Mouse (Mus musculus) olfactory bulb, adult 2 months (tissue): Measurements from ENCODE around the gene Zfp940.

Experiments used
- CTCF ChIP-seq: fragments of 200-500 bp; IDR thresholded peaks from 2 replicates; pipeline ENCODE4 v1.5.1; 2012; ENCODE audit warnings: low read depth, mild to moderate bottlenecking, low read length, moderate library complexity; ENCODE audit not compliant: insufficient read depth
- POLR2A ChIP-seq: fragments of 200-500 bp; IDR thresholded peaks from 2 replicates; pipeline ENCODE4 v1.6.1; 2012; ENCODE audit warnings: mild to moderate bottlenecking, low read depth, low read length, moderate library complexity; ENCODE audit not compliant: insufficient read depth

DNA sequence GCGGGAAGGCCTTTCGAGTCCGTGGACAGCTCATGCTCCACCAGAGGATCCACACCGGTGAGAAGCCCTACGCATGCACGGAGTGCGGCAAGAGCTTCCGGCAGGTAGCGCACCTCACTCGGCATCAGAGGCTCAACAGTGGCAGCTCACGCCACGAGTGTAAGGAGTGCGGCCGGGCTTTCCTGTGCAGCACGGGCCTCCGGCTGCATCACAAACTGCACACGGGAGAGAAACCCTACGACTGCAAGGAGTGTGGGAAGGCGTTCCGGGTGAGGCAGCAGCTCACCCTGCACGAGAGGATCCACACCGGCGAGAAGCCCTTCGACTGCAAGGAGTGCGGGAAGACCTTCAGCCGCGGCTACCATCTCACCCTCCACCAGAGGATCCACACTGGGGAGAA is 60.6 kb downstream of the Zfp940 start:
- TF ChIP-seq POLR2A (no peak), CTCF (no peak)
